Mouse (Mus musculus): ENCODE data around the gene Cdc25b. TPM values are rescaled to one million over a fixed set of nuclear protein-coding genes. Genes with fewer than 3 reads are reported as not detected.
A peak's percentile ranks its signal among the peaks of the same experiment; 100 is the strongest.

Cdc25b gene
- total and polyA plus RNA-seq, 3 experiments: 11.6 to 24.0 (median 21.3) TPM

- no peak for TF ChIP-seq MEF2A (IDR thresholded peaks at IDR 0.05; ENCODE audit: borderline replicate concordance, low read depth, low read length)
- no peak for TF ChIP-seq POLR2A (IDR thresholded peaks at IDR 0.05; ENCODE audit: low read depth, low read length)
- TF ChIP-seq TCF12 (IDR thresholded peaks at IDR 0.05; ENCODE audit: low read depth, low read length): no peak
- no peak for TF ChIP-seq JUND (conservative IDR thresholded peaks at IDR 0.05; ENCODE audit: low read depth, low read length)
- no peak for TF ChIP-seq CTCF (conservative IDR thresholded peaks at IDR 0.05 in 1 of 2, IDR thresholded peaks at IDR 0.05 in 1 of 2; ENCODE audit: low read depth in 2 of 2, low read length in 2 of 2)
- no peak for TF ChIP-seq KAT2A (IDR thresholded peaks at IDR 0.05; ENCODE audit: insufficient replicate concordance, low read length)
- TF ChIP-seq MAFK (IDR thresholded peaks at IDR 0.05; ENCODE audit: insufficient replicate concordance, low read length): no peak
- 0 out of 2 replicates have a peak, but pooled peaks have one; percentile 47 for TF ChIP-seq RCOR1 (conservative IDR thresholded peaks at IDR 0.05; ENCODE audit: low read depth, low read length)
- TF ChIP-seq NRF1 (IDR thresholded peaks at IDR 0.05; ENCODE audit: low read depth, low read length): no peak
- no peak for TF ChIP-seq MYC (IDR thresholded peaks at IDR 0.05; ENCODE audit: low read depth, low read length)
Measured at GRCm38 (mm10) chr2:131191005-131191390, 4.2 kb downstream of the Cdc25b start (continued).

GRCm38 (mm10) chr2:131196606-131197316, 10.0 kb downstream of the Cdc25b start:
- TF ChIP-seq EP300 (IDR thresholded peaks at IDR 0.05; ENCODE audit: low read length) (no peak), E2F4 (IDR thresholded peaks at IDR 0.05; ENCODE audit: insufficient replicate concordance, low read depth, low read length) (no peak), CHD2 (IDR thresholded peaks at IDR 0.05; ENCODE audit: low read length) (no peak), RCOR1 (conservative IDR thresholded peaks at IDR 0.05; ENCODE audit: low read depth, low read length) (no peak), ZNF384 (IDR thresholded peaks at IDR 0.05; ENCODE audit: low read depth, low read length) (no peak), NRF1 (IDR thresholded peaks at IDR 0.05; ENCODE audit: low read depth, low read length) (no peak), MXI1 (IDR thresholded peaks at IDR 0.05; ENCODE audit: low read depth, low read length) (no peak)
- no peak overlapping the region for H3K9ac ChIP-seq (ENCODE audit: insufficient read depth, low read depth)
- no peak overlapping the region; the same call in 1 of the 2 replicates for H3K27ac ChIP-seq (ENCODE audit: insufficient read depth, low read depth)
- H3K36me3 ChIP-seq (replicated peaks in 1 of 2; ENCODE audit: control insufficient read depth in 1 of 2, insufficient read depth in 1 of 2, low read length in 1 of 2): peaks cover 30 to 84% of the 10 kb centered on the region in 2 experiments
- H3K4me2 ChIP-seq (ENCODE audit: insufficient read depth, low read depth, poor library complexity, severe bottlenecking): no peak overlapping the region
- dilution Hi-C loops (cut with MboI; ENCODE audit: extremely low pct_ligation_motif_present, extremely low pct_unique_long_range_greater_than_20kb, low sequenced_read_pairs): no loop called here
- H3K4me3 ChIP-seq (replicated peaks in 1 of 3; ENCODE audit: low read depth in 2 of 3, low read length in 2 of 3, poor library complexity in 1 of 3): no peak overlapping the region
- peaks cover 16 to 54% of the 10 kb centered on the region in 2 experiments for H3K4me1 ChIP-seq (ENCODE audit: control insufficient read depth in 1 of 2, insufficient read depth in 2 of 2)
- H3K9me3 ChIP-seq (replicated peaks; ENCODE audit: low read length): peaks cover 20% of the 10 kb centered on the region
- DNase-seq (ENCODE audit: extremely low read depth): no peak
- in situ Hi-C loops (cut with MboI; ENCODE audit: low pct_ligation_motif_present, low pct_unique_long_range_greater_than_20kb, low sequenced_read_pairs): no loop called here
- H3K27me3 ChIP-seq (replicated peaks): no peaks in the 10 kb centered on the region
- H3K79me2 ChIP-seq (replicated peaks; ENCODE audit: control insufficient read depth, extremely low read depth, insufficient read depth, poor library complexity, severe bottlenecking): no peaks in the 10 kb centered on the region

- in situ Hi-C loops (cut with MboI; ENCODE audit: low pct_ligation_motif_present, low pct_unique_long_range_greater_than_20kb, low sequenced_read_pairs) (no loop called here), dilution Hi-C loops (cut with MboI; ENCODE audit: extremely low pct_ligation_motif_present, extremely low pct_unique_long_range_greater_than_20kb, low sequenced_read_pairs) (no loop called here)
- H3K9me3 ChIP-seq (replicated peaks; ENCODE audit: low read length): peaks cover 20% of the 10 kb centered on the region
- peak; percentile 55 for DNase-seq (ENCODE audit: extremely low read depth)
- peaks cover 6 to 49% of the 10 kb centered on the region in 2 experiments for H3K36me3 ChIP-seq (replicated peaks in 1 of 2; ENCODE audit: control insufficient read depth in 1 of 2, insufficient read depth in 1 of 2, low read length in 1 of 2)
- peaks cover 12 to 25% of the 10 kb centered on the region in 2 experiments for H3K4me1 ChIP-seq (ENCODE audit: control insufficient read depth in 1 of 2, insufficient read depth in 2 of 2)
- no peaks in the 10 kb centered on the region for H3K79me2 ChIP-seq (replicated peaks; ENCODE audit: control insufficient read depth, extremely low read depth, insufficient read depth, poor library complexity, severe bottlenecking)
- no peak overlapping the region for H3K4me2 ChIP-seq (ENCODE audit: insufficient read depth, low read depth, poor library complexity, severe bottlenecking)
- H3K27ac ChIP-seq (ENCODE audit: insufficient read depth, low read depth): no peak overlapping the region
- no peak overlapping the region for H3K9ac ChIP-seq (ENCODE audit: insufficient read depth, low read depth)
- no peak overlapping the region for H3K4me3 ChIP-seq (replicated peaks in 1 of 3; ENCODE audit: low read depth in 2 of 3, low read length in 2 of 3, poor library complexity in 1 of 3)
- no peaks in the 10 kb centered on the region for H3K27me3 ChIP-seq (replicated peaks)
- TF ChIP-seq KAT2A (IDR thresholded peaks at IDR 0.05; ENCODE audit: insufficient replicate concordance, low read length) (no peak), ETS1 (conservative IDR thresholded peaks at IDR 0.05; ENCODE audit: low read depth, low read length) (peak; percentile 56; the same call in 1 of the 2 replicates), RCOR1 (conservative IDR thresholded peaks at IDR 0.05; ENCODE audit: low read depth, low read length) (0 out of 2 replicates have a peak, but pooled peaks have one; percentile 62), ZC3H11A (IDR thresholded peaks at IDR 0.05; ENCODE audit: low read depth, low read length) (no peak), POLR2A (IDR thresholded peaks at IDR 0.05; ENCODE audit: low read depth, low read length) (no peak), RAD21 (IDR thresholded peaks at IDR 0.05; ENCODE audit: low read depth, low read length) (no peak), UBTF (IDR thresholded peaks at IDR 0.05; ENCODE audit: low read depth, low read length) (no peak), E2F4 (IDR thresholded peaks at IDR 0.05; ENCODE audit: insufficient replicate concordance, low read depth, low read length) (no peak), EP300 (IDR thresholded peaks at IDR 0.05; ENCODE audit: low read length) (peak; percentile 87), USF2 (conservative IDR thresholded peaks at IDR 0.05; ENCODE audit: low read depth, low read length) (no peak), JUN (IDR thresholded peaks at IDR 0.05; ENCODE audit: insufficient read depth, low read depth, low read length) (peak; percentile 73), MYC (IDR thresholded peaks at IDR 0.05; ENCODE audit: low read depth, low read length) (0 out of 2 replicates have a peak, but pooled peaks have one; percentile 47), HCFC1 (IDR thresholded peaks at IDR 0.05; ENCODE audit: low read depth, low read length) (no peak), ZNF384 (IDR thresholded peaks at IDR 0.05; ENCODE audit: low read depth, low read length) (no peak), SMC3 (IDR thresholded peaks at IDR 0.05; ENCODE audit: low read depth, low read length) (no peak), NRF1 (IDR thresholded peaks at IDR 0.05; ENCODE audit: low read depth, low read length) (no peak), CTCF (conservative IDR thresholded peaks at IDR 0.05 in 1 of 2, IDR thresholded peaks at IDR 0.05 in 1 of 2; ENCODE audit: low read depth in 2 of 2, low read length in 2 of 2) (no peak), IRF4 (IDR thresholded peaks at IDR 0.05; ENCODE audit: low read depth, low read length) (peak; percentile 87), BHLHE40 (IDR thresholded peaks at IDR 0.05; ENCODE audit: low read depth, low read length) (peak; percentile 51; the same call in 1 of the 2 replicates), POLR2AphosphoS2 (IDR thresholded peaks at IDR 0.05; ENCODE audit: low read depth, low read length) (no peak), MAX (IDR thresholded peaks at IDR 0.05; ENCODE audit: low read length) (no peak)
Measured at GRCm38 (mm10) chr2:131200710-131201109, 14.0 kb downstream of the Cdc25b start.
